Mouse (Mus musculus) embryonic facial prominence, embryonic 13.5 days (tissue): ENCODE measurements around the gene Gm38431. TPM values are rescaled to one million over a fixed set of nuclear protein-coding genes. Genes with fewer than 3 reads are reported as not detected.

Source experiments
- ATAC-seq: fragments of 200-750 bp; cut with Nextera tagmentation; 2 replicates; pipeline ENCODE4 v1.8.0; 2017; ENCODE audit warnings: low read depth; ENCODE audit not compliant: insufficient number of reproducible peaks, insufficient read depth, low FRiP score, low TSS enrichment
- H3K27ac ChIP-seq: fragments of 300-500 bp; sonication (generic); 2 replicates; pipeline ENCODE4 v1.5.1; 2015; ENCODE audit warnings: moderate library complexity, mild to moderate bottlenecking, inconsistent platforms
- H3K27me3 ChIP-seq: fragments of 300-500 bp; sonication (generic); 2 replicates; pipeline ENCODE4 v1.6.1; 2015; ENCODE audit warnings: mild to moderate bottlenecking, inconsistent platforms
- H3K36me3 ChIP-seq: fragments of 300-500 bp; sonication (generic); 2 replicates; pipeline ENCODE4 v1.6.1; 2015; ENCODE audit warnings: mild to moderate bottlenecking, inconsistent platforms
- H3K4me1 ChIP-seq: fragments of 300-500 bp; sonication (generic); 2 replicates; pipeline ENCODE4 v1.6.1; 2015; ENCODE audit warnings: inconsistent platforms
- H3K4me2 ChIP-seq: fragments of 300-500 bp; sonication (generic); 2 replicates; pipeline ENCODE4 v1.6.1; 2015; ENCODE audit warnings: moderate library complexity, mild to moderate bottlenecking, inconsistent platforms
- H3K4me3 ChIP-seq: fragments of 300-500 bp; sonication (generic); 2 replicates; pipeline ENCODE4 v1.5.1; 2015; ENCODE audit warnings: mild to moderate bottlenecking, inconsistent platforms
- H3K9ac ChIP-seq: fragments of 300-500 bp; sonication (generic); 2 replicates; pipeline ENCODE4 v1.6.1; 2015; ENCODE audit warnings: mild to moderate bottlenecking, inconsistent platforms
- H3K9me3 ChIP-seq: fragments of 300-500 bp; sonication (generic); 2 replicates; pipeline ENCODE4 v1.6.1; 2016; ENCODE audit warnings: inconsistent platforms
- WGBS: fragments of 180-500 bp; shearing (Covaris S2); methylation state at CpG from one replicate; pipeline ENCODE4 v1.1.7; 2015; ENCODE audit warnings: mixed read lengths; 5-methylcytosine and 5-hydroxymethylcytosine counted together
- polyA plus RNA-seq: library from polyadenylated mRNA; unstranded; fragments of >200 nt; fragmentation: Nextera tagmentation; extraction: Ambion mirVana; gene quantifications from 2 replicates; pipeline ENCODE4 v1.2.1, GENCODE M21; 2015

The Gm38431 gene
- 2.3 and 2.4 TPM in 2 replicates for polyA plus RNA-seq

- Histone ChIP-seq H3K4me1 (peaks cover 16% of the 10 kb centered on the region), H3K27me3 (no peaks in the 10 kb centered on the region), H3K36me3 (peaks cover 30% of the 10 kb centered on the region), H3K9ac (peak within 1 kb of the TSS; percentile 85), H3K27ac (peak within 1 kb of the TSS; percentile 90), H3K9me3 (no peaks in the 10 kb centered on the region), H3K4me3 (peak within 1 kb of the TSS; percentile 69), H3K4me2 (peak within 1 kb of the TSS; percentile 68)
- peak; percentile 98 for ATAC-seq
- under 1% methylated on average over 54 of the region's 54 CpGs for WGBS
These were observed at the start of gene Gm38431, which contains the start of gene Raver1 for GRCm38 (mm10) chr9:21091707-21092320. Gene Gm38431 (minus strand): TSS chr9:21091997. Gene Raver1 (minus strand): TSS chr9:21092008.

DNA sequence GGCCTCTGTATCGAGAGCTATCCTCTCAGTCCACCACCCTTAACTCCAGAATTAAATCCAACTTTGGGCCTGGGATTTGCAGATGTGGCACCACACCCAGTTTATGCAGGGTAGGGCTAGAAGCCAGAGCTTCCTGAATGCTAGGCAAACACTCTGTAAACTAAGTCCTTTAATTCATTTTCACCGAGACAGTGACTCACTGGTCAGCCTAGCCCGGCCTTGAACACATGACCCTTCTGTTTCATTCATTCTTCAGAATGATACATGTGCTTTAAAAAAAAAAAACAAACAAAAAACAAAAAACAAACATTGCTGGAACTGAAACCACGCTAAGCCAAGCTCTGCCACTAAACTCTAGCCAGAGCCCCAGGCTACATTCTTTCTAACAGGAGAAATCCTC, 46.6 kb upstream of the Gm38431 start:
- no peak for ATAC-seq
- H3K27me3 ChIP-seq, result no peaks in the 10 kb centered on the region
- no peak overlapping the region for H3K4me3 ChIP-seq
- WGBS, result 81% methylated on average over 4 of the region's 4 CpGs
- no peak overlapping the region for H3K27ac ChIP-seq
- no peaks in the 10 kb centered on the region for H3K9me3 ChIP-seq
- no peak overlapping the region; the same call in 1 of the 2 replicates for H3K9ac ChIP-seq
- no peaks in the 10 kb centered on the region for H3K4me1 ChIP-seq
- H3K36me3 ChIP-seq, result peaks cover 61% of the 10 kb centered on the region
- H3K4me2 ChIP-seq, result no peak overlapping the region

DNA sequence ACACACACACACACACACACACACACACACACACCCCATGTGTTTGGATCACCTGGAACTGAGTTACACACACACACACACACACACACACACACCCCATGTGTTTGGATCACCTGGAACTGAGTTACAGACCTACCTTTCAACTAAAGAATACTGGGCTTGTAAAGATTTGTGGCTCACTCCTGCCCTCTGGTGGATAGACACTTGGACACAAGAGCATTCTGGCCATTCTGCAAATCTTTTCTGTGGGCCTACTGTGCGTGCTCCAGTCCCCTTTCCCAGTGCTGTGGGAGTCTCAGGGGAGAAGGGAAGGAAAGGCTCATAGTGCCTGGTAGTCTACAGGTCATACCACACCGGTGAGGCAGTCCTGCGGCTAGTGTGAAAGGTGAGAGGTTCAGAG, 45.4 kb upstream of the Gm38431 start:
- no peaks in the 10 kb centered on the region for H3K4me1 ChIP-seq
- H3K9me3 ChIP-seq, result no peaks in the 10 kb centered on the region
- H3K36me3 ChIP-seq, result peaks cover 50% of the 10 kb centered on the region
- H3K4me3 ChIP-seq, result no peak overlapping the region
- H3K27me3 ChIP-seq, result no peaks in the 10 kb centered on the region
- no peak overlapping the region for H3K4me2 ChIP-seq
- H3K27ac ChIP-seq, result no peak overlapping the region
- 61% methylated on average over 3 of the region's 3 CpGs for WGBS
- H3K9ac ChIP-seq, result no peak overlapping the region
- ATAC-seq, result no peak

GRCm38 (mm10) chr9:21136401-21136800, 44.6 kb upstream of the Gm38431 start:
- ATAC-seq, result no peak
- Histone ChIP-seq H3K27me3 (no peaks in the 10 kb centered on the region), H3K4me2 (no peak overlapping the region), H3K36me3 (peaks cover 41% of the 10 kb centered on the region), H3K9me3 (no peaks in the 10 kb centered on the region), H3K9ac (no peak overlapping the region), H3K4me3 (no peak overlapping the region), H3K4me1 (no peaks in the 10 kb centered on the region), H3K27ac (no peak overlapping the region)
- WGBS, result 83% methylated on average over 6 of the region's 6 CpGs

DNA sequence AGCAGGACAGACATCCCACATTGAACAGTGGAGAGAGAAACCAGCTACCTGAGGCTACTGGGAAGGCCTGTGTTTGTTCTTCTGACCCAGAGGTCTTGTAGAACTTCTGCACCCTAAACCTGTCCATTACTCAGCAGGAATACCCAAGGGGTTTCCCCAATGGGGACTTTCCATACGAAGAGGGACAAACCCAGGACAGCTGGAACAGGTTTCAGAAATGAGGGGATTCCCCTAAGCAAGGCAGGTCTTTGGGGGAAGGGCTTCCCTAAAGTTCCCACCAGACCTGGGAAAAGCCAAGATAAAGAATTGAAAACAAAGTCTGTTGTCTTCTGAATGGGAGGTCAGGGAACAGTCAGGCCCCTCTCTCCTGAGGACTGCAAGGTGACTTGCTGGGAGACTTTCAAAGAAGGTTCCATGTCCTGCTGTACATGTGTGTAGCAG, 44.2 kb upstream of the Gm38431 start:
- ATAC-seq, result no peak
- Histone ChIP-seq H3K36me3 (peaks cover 37% of the 10 kb centered on the region), H3K4me2 (no peak overlapping the region), H3K27ac (no peak overlapping the region), H3K27me3 (no peaks in the 10 kb centered on the region), H3K4me3 (no peak overlapping the region), H3K9ac (no peak overlapping the region), H3K4me1 (no peaks in the 10 kb centered on the region), H3K9me3 (no peaks in the 10 kb centered on the region)
- WGBS, result 42% methylated on average over 1 of the region's 1 CpGs

GRCm38 (mm10) chr9:21135329-21135890, 43.6 kb upstream of the Gm38431 start:
- Histone ChIP-seq H3K4me1 (peaks cover 3% of the 10 kb centered on the region), H3K27ac (no peak overlapping the region), H3K36me3 (peaks cover 32% of the 10 kb centered on the region), H3K9me3 (no peaks in the 10 kb centered on the region), H3K4me2 (no peak overlapping the region), H3K27me3 (no peaks in the 10 kb centered on the region), H3K4me3 (no peak overlapping the region), H3K9ac (no peak overlapping the region)
- WGBS, result 75% methylated on average over 4 of the region's 4 CpGs
- no peak for ATAC-seq

- H3K4me1 ChIP-seq, result peaks cover 7% of the 10 kb centered on the region
- H3K36me3 ChIP-seq, result peaks cover 25% of the 10 kb centered on the region
- WGBS, result 71% methylated on average over 9 of the region's 9 CpGs
These were observed 43.0 kb upstream of the Gm38431 start for GRCm38 (mm10) chr9:21134595-21135328.

DNA sequence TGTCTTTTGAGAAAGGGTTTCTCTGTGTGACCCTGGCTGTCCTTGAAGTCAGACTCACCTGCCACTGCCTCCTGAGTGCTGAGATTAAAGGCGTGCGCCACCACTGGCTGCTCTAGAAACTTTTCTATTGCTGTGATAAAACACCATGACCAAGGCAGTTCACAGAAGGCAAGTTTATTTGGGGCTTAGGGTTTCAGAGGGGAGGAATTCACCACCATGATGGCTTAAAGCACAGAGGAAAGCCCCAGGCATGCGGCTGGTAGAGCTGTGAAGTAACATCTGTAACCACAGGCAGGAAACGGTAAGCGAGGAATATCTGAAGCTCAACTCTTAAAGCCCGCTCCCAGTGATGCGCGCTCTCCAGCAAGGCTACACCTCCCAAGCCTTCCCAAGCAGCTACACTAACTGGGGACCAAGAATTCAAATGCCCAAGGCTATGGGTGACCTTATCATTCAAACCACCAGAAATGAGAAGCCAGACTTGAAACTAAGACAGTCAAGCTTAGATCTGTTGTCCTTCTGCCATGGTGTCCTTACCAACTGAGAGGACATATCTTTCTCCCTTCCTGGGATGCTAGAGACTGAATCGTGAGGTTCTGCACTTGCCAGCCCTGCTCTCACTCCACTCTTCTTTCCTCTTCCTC, 41.4 kb upstream of the Gm38431 start:
- H3K27me3 ChIP-seq, result no peaks in the 10 kb centered on the region
- ATAC-seq, result no peak
- H3K4me1 ChIP-seq, result peaks cover 7% of the 10 kb centered on the region
- no peaks in the 10 kb centered on the region for H3K9me3 ChIP-seq
- H3K36me3 ChIP-seq, result peaks cover 12% of the 10 kb centered on the region
- no peak overlapping the region for H3K27ac ChIP-seq
- no peak overlapping the region for H3K4me3 ChIP-seq
- no peak overlapping the region for H3K4me2 ChIP-seq
- no peak overlapping the region for H3K9ac ChIP-seq
- WGBS, result 74% methylated on average over 9 of the region's 9 CpGs

More at GRCm38 (mm10) chr9:21134595-21135328, 43.0 kb upstream of the Gm38431 start:
- no peak for ATAC-seq
- no peak overlapping the region for H3K4me3 ChIP-seq
- H3K4me2 ChIP-seq, result no peak overlapping the region
- H3K27ac ChIP-seq, result no peak overlapping the region
- H3K9me3 ChIP-seq, result no peaks in the 10 kb centered on the region
- H3K9ac ChIP-seq, result no peak overlapping the region
- no peaks in the 10 kb centered on the region for H3K27me3 ChIP-seq

DNA sequence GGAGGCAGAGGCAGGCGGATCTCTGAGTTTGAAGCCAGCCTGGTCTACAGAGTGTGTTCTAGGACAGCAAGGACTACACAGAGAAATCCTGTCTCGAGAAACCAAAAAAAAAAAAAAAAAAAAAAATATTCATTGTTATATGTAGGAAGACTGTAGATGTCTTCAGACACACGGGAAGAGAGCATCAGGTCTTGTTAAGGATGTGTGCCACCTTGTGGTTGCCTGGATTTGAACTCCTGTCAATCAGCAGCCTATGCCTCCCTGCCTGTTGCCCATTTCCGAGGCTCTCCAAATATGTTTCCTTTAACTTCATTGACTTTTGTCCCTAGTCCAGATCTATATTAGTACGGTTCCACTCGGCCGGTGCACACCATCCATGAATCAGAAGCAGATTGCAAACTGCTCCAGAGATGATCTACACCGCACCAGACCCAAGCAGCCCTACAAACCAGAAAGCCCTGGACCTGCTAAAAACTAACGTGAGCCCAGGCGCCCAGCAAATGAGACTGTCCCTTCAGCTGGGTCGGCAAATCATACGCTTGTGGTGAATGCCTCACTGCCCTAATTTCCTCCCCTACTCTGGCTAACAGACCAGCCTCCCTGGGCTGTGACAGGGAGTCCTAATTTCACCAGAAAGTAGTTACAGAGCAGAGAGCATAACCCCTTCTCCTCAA, 40.4 kb upstream of the Gm38431 start:
- WGBS, result 79% methylated on average over 12 of the region's 12 CpGs
- ATAC-seq, result no peak
- Histone ChIP-seq H3K4me2 (no peak overlapping the region), H3K27me3 (no peaks in the 10 kb centered on the region), H3K36me3 (peaks cover 8% of the 10 kb centered on the region; the same call in 1 of the 2 replicates), H3K27ac (no peak overlapping the region), H3K4me1 (peaks cover 7% of the 10 kb centered on the region), H3K4me3 (no peak overlapping the region), H3K9ac (no peak overlapping the region), H3K9me3 (no peaks in the 10 kb centered on the region)

DNA sequence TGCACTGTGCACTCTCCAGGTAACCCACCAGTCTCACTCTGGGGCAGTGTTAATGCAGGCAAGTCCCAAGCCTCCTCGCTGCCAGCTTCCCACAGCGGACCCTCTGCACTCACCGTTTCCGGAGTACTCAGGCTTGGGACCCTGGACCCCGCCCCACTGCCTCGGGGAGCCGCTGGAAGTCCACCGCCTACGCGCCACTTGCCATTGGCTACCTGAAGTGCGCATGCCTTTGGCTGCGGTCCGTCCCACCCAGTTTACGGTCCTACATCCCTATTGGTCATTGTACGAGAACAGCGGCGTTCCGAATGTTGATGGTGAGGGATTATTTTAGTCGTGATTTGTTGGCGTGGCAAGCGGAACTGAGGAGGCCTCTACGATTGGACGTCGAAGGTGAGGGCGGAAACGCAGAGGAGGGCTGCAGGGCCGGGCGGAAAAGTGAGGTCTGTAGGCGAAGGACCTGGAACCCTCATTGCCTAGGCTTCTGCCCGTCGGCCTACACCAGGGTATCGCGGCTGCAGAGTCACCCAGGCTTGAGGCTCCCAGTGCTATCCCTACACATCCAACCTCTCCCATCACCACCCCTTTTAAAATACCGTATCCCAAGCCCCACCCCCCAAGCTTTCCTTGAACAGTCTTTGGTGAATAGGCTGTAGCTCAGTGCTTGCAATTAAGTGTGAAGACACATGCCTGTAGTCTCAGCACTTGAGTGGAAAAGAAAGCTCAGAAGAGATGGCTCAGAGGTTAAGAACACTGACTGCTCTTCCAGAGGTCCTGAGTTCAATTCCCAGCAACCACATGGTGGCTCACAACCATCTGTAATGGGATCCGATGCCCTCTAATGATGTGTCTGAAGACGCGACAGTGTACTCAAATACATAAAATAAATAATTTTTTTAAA, 39.5 kb upstream of the Gm38431 start, which contains the start of gene Tyk2:
Tyk2 (minus strand) TSS at position 185 of the 898 bp plus-strand sequence.
- ATAC-seq, result peak; percentile 93
- H3K4me3 ChIP-seq, result peak within 1 kb of the TSS; percentile 71
- H3K9me3 ChIP-seq, result no peaks in the 10 kb centered on the region
- peak within 1 kb of the TSS; percentile 81 for H3K4me2 ChIP-seq
- WGBS, result 6% methylated on average over 37 of the region's 37 CpGs
- peak within 1 kb of the TSS; percentile 68 for H3K27ac ChIP-seq
- no peaks in the 10 kb centered on the region for H3K27me3 ChIP-seq
- H3K9ac ChIP-seq, result peak within 1 kb of the TSS; percentile 82
- H3K4me1 ChIP-seq, result peaks cover 7% of the 10 kb centered on the region
- peaks cover 16% of the 10 kb centered on the region for H3K36me3 ChIP-seq
